24 mouse cellular contexts compared by ENCODE assay signal in the genomic region with DNA sequence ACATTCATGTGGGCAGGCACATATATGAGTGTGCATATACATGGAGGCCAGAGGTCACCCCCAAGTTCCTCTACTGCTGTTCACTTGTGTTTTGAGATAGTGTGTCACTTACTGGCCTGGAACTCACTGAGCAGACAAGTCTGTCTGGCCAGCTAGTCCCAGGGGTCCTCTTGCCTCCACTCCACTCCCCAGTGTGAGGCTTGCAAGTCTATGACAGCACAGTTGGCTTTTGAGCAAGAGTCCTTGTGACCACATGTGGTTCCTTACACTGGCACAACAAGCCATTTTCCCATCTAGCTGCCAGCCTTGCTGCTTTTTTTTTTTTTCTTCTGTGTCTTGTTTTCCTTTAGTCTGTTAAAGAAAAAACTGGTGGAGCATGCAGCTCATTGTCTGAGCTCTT.
DNase-seq lines count a peak whose midpoint lies in the region; ATAC-seq and TF ChIP-seq lines count a peak whose summit lies in the region.
"Had no signal": no experiment of that assay in that cellular context is flagged by ENCODE, and none has a peak within 500 bp of the region (broad histone marks: within the 10 kb centered on the region; RNA-seq: fewer than 3 reads in every experiment).

No protein-coding gene starts in this region.

- intact Hi-C loops in left cerebral cortex, postnatal 25 days (cut with DNase I), result no loop called here

- no peak overlapping the region for H3K27ac ChIP-seq in hindbrain, postnatal 0 days
- no peak overlapping the region for H3K27ac ChIP-seq in hindbrain, embryonic 16.5 days (ENCODE audit: low read depth, low read length)
- H3K27ac ChIP-seq in MEL (ENCODE audit: control insufficient read depth, low read depth, low read length), result no peak overlapping the region
- H3K27ac ChIP-seq: embryonic facial prominence, embryonic 15.5 days; forebrain, embryonic 10.5 days; gastrocnemius, adult 2 months; hindbrain, embryonic 10.5 days; layer of hippocampus, adult 2 months; limb, embryonic 15.5 days; liver, embryonic 15.5 days; stomach, embryonic 15.5 days had no signal

- TF ChIP-seq RAD21 in MEL (IDR thresholded peaks at IDR 0.05; ENCODE audit: low read depth, low read length), result no peak

- no peaks in the 10 kb centered on the region; the same call in 1 of the 2 replicates for H3K79me2 ChIP-seq in MEL (ENCODE audit: control insufficient read depth, insufficient read depth, low read length, poor library complexity)

- H3K4me1 ChIP-seq in hindbrain, postnatal 0 days (ENCODE audit: insufficient read depth, low read length), result no peaks in the 10 kb centered on the region
- no peaks in the 10 kb centered on the region for H3K4me1 ChIP-seq in hindbrain, embryonic 16.5 days (ENCODE audit: control insufficient read depth, insufficient read depth, low read depth, low read length)
- peaks cover 12 to 18% of the 10 kb centered on the region in 2 experiments for H3K4me1 ChIP-seq in MEL (ENCODE audit: control insufficient read depth in 1 of 2, insufficient read depth in 2 of 2, low read length in 2 of 2)
- H3K4me1 ChIP-seq: embryonic facial prominence, embryonic 15.5 days; limb, embryonic 15.5 days; liver, embryonic 15.5 days; stomach, embryonic 15.5 days had no signal

- no peaks in the 10 kb centered on the region for H3K36me3 ChIP-seq in hindbrain, postnatal 0 days (ENCODE audit: insufficient read depth, low read length)
- H3K36me3 ChIP-seq in hindbrain, embryonic 16.5 days (ENCODE audit: control insufficient read depth, insufficient read depth, low read length), result no peaks in the 10 kb centered on the region
- H3K36me3 ChIP-seq in MEL (ENCODE audit: control insufficient read depth in 1 of 2, insufficient read depth in 2 of 2, low read length in 2 of 2), result peaks cover 5 to 18% of the 10 kb centered on the region in 2 experiments
- H3K36me3 ChIP-seq: embryonic facial prominence, embryonic 15.5 days; hindbrain, embryonic 10.5 days; limb, embryonic 15.5 days; liver, embryonic 15.5 days; stomach, embryonic 15.5 days had no signal

- no peak for TF ChIP-seq POLR2A in MEL (IDR thresholded peaks at IDR 0.05; ENCODE audit: control insufficient read depth in 1 of 2, insufficient read depth in 1 of 2, low read depth in 1 of 2, low read length in 2 of 2, poor library complexity in 1 of 2)

- no peak for TF ChIP-seq CTCF in hindbrain, postnatal 0 days (IDR thresholded peaks at IDR 0.05; ENCODE audit: low read depth)
- TF ChIP-seq CTCF in MEL (IDR thresholded peaks at IDR 0.05 in 2 of 3, conservative IDR thresholded peaks at IDR 0.05 in 1 of 3; ENCODE audit: control insufficient read depth in 1 of 3, insufficient read depth in 1 of 3, low read depth in 2 of 3, low read length in 3 of 3, poor library complexity in 1 of 3, severe bottlenecking in 1 of 3), result no peak

- TF ChIP-seq EP300 in MEL (IDR thresholded peaks at IDR 0.05; ENCODE audit: low read depth in 1 of 2, low read length in 2 of 2), result no peak

- no peak overlapping the region for H3K4me3 ChIP-seq in hindbrain, postnatal 0 days (ENCODE audit: low read length)
- no peak overlapping the region for H3K4me3 ChIP-seq in hindbrain, embryonic 16.5 days (ENCODE audit: low read length)
- H3K4me3 ChIP-seq in MEL (ENCODE audit: control insufficient read depth in 1 of 2, insufficient read depth in 1 of 2, low read depth in 2 of 2, low read length in 2 of 2), result no peak overlapping the region
- H3K4me3 ChIP-seq: embryonic facial prominence, embryonic 15.5 days; forebrain, embryonic 10.5 days; gastrocnemius, adult 2 months; hindbrain, embryonic 10.5 days; layer of hippocampus, adult 2 months; limb, embryonic 15.5 days; liver, embryonic 15.5 days; stomach, embryonic 15.5 days had no signal

- DNase-seq in hindbrain, postnatal 0 days (ENCODE audit: low spot score), result peak; percentile 12
- peak; percentile 29 for DNase-seq in MEL (ENCODE audit: low read depth, low spot score)
- peak; percentile 25 for DNase-seq in T-cell, adult 2 months (ENCODE audit: low spot score)
- DNase-seq in left cerebral cortex, postnatal 25 days (ENCODE audit: low spot score in 2 of 2), result no peak
- DNase-seq in gastrocnemius, adult 8-10 months (ENCODE audit: low spot score in 2 of 2), result no peak
- DNase-seq: cerebellum, adult 2 months; cerebellum, postnatal 36 days; forebrain, postnatal 0 days; gastrocnemius, adult 2 months; kidney, adult 2 months; kidney, postnatal 14 days; layer of hippocampus, postnatal 36 days; lung, postnatal 10 days; right cerebral cortex, adult 18-20 months; thymus, postnatal 14 days had no signal

- H3K9ac ChIP-seq in hindbrain, postnatal 0 days (replicated peaks; ENCODE audit: low read length), result no peak overlapping the region
- H3K9ac ChIP-seq in hindbrain, embryonic 16.5 days (ENCODE audit: low read depth, low read length), result no peak overlapping the region
- H3K9ac ChIP-seq in MEL (ENCODE audit: control insufficient read depth, low read depth, low read length, poor library complexity, severe bottlenecking), result no peak overlapping the region
- H3K9ac ChIP-seq: embryonic facial prominence, embryonic 15.5 days; forebrain, postnatal 0 days; limb, embryonic 15.5 days; liver, embryonic 15.5 days; stomach, embryonic 15.5 days had no signal

- peak; percentile 55; the same call in 1 of the 2 replicates for ATAC-seq in hindbrain, postnatal 0 days
- no peak for ATAC-seq in hindbrain, embryonic 16.5 days
- ATAC-seq in megakaryocyte progenitor cell, adult 5-6 weeks (replicated peaks; ENCODE audit: poor library complexity), result peak; percentile 26; the same call in 1 of the 2 replicates
- ATAC-seq: forebrain, postnatal 0 days had no signal

- no peaks in the 10 kb centered on the region for H3K9me3 ChIP-seq in hindbrain, postnatal 0 days (ENCODE audit: low read length)
- no peaks in the 10 kb centered on the region for H3K9me3 ChIP-seq in hindbrain, embryonic 16.5 days (ENCODE audit: control insufficient read depth, low read length)
- no peaks in the 10 kb centered on the region for H3K9me3 ChIP-seq in MEL (replicated peaks; ENCODE audit: insufficient read depth, low read length)
- H3K9me3 ChIP-seq: embryonic facial prominence, embryonic 15.5 days; limb, embryonic 15.5 days; liver, embryonic 15.5 days; stomach, embryonic 15.5 days had no signal

- H3K27me3 ChIP-seq in hindbrain, postnatal 0 days (ENCODE audit: insufficient read depth, low read length), result no peaks in the 10 kb centered on the region
- H3K27me3 ChIP-seq in hindbrain, embryonic 16.5 days (replicated peaks; ENCODE audit: control insufficient read depth, insufficient read depth, low read length), result no peaks in the 10 kb centered on the region
- H3K27me3 ChIP-seq in MEL (ENCODE audit: control insufficient read depth in 1 of 2, insufficient read depth in 2 of 2, low read length in 2 of 2), result no peaks in the 10 kb centered on the region
- H3K27me3 ChIP-seq: embryonic facial prominence, embryonic 15.5 days; limb, embryonic 15.5 days; liver, embryonic 15.5 days; stomach, embryonic 15.5 days had no signal

- H3K4me2 ChIP-seq in hindbrain, postnatal 0 days (ENCODE audit: low read depth, low read length), result no peak overlapping the region
- H3K4me2 ChIP-seq in hindbrain, embryonic 16.5 days (ENCODE audit: low read length), result no peak overlapping the region
- H3K4me2 ChIP-seq: embryonic facial prominence, embryonic 15.5 days; limb, embryonic 15.5 days; liver, embryonic 15.5 days; stomach, embryonic 15.5 days had no signal

TF ChIP-seq in MEL, 35 proteins besides CTCF, POLR2A, EP300 and RAD21:
- TF ChIP-seq CHD1 (IDR thresholded peaks at IDR 0.05; ENCODE audit: low read depth, low read length) (no peak), TBP (IDR thresholded peaks at IDR 0.05; ENCODE audit: low read depth, low read length) (no peak), ZNF384 (IDR thresholded peaks at IDR 0.05; ENCODE audit: low read depth, low read length) (no peak), MXI1 (IDR thresholded peaks at IDR 0.05; ENCODE audit: low read depth, low read length) (no peak), ELF1 (IDR thresholded peaks at IDR 0.05; ENCODE audit: low read depth, low read length) (no peak), SIN3A (IDR thresholded peaks at IDR 0.05; ENCODE audit: low read length) (no peak), USF2 (IDR thresholded peaks at IDR 0.05; ENCODE audit: borderline replicate concordance in 1 of 2, insufficient read depth in 1 of 2, low read depth in 1 of 2, low read length in 2 of 2) (no peak)
TF ChIP-seq in MEL: peak in this region for 0.

Comparison
In these comparisons a context has a peak if more than half of its experiments do, and no peak if none do; other contexts are left out.
1. DNase-seq: peak in hindbrain, postnatal 0 days (single experiment), MEL (single experiment) and T-cell, adult 2 months (single experiment); none in left cerebral cortex, postnatal 25 days (0 of 2) and gastrocnemius, adult 8-10 months (0 of 2).